Mouse (Mus musculus): Measurements from ENCODE around the gene Clip3.

DNA sequence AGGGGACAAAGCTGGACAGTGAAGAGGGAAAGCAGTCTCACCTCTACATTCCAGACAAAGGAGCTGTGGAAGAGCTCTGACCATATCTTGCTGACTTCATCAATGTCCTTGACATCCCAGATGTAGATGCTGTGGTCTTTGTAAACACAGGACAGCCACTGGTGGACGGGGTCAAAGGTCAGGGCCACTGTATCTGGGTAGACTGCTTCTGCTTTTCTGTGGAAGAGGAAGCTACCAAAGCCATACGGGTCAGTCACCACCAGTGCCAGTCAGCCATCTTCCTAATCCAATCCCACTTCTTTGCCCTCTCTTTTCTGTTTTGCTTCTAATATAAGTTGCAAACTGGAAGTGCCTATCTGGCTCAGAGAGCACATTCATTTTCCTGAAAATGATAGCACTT lies 26.5 kb upstream of the Clip3 start:
- TF ChIP-seq CTCF (IDR thresholded peaks at IDR 0.05; ENCODE audit: borderline replicate concordance, insufficient read depth, low read depth, low read length) = no peak
- no peak for TF ChIP-seq POLR2A (IDR thresholded peaks at IDR 0.05; ENCODE audit: borderline replicate concordance, insufficient read depth, low read length)

Data from cerebellum, adult 2 months (tissue).